Mouse (Mus musculus): ENCODE results near the gene Gm5916.

The Gm5916 gene

DNA sequence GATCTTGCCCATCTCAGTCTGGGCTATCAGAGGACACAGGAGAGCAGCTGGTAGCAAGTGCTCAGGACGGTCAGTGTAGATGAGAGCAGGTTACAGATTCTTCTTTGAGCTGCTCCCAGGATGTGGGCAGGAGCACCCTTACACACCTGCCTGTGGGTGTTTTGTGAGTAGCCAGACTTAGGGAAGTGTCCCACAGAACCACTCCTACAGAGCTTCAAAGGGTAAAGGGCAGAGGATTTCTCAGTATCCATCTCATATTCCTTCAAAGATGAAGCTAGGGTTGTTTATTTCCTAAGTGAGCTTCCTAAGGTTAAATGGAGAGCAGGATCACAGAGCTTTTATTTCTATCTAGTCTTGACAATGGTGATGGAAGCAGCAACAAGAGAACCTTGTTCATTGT, at the start of gene Gm5916:
TSS of gene Gm5916 (minus strand) at position 101 of the 400 bp plus-strand sequence.
- DNase-seq: no peak

Measured in lung, postnatal 14 days (tissue).